Mouse (Mus musculus) hindbrain, embryonic 10.5 days (tissue): Measurements from ENCODE around the gene Ctf1. TPM values are rescaled to one million over a fixed set of nuclear protein-coding genes. Genes with fewer than 3 reads are reported as not detected.
"Not testable (repeated sequence)": the region's sequence is repeated elsewhere in the genome, so short reads cannot be mapped to it uniquely, and the experiment has no call there.

ENCODE experiments used
- DNase-seq: peaks from one replicate; pipeline ENCODE4 v3.0.0-alpha.2; 2017; ENCODE audit warnings: low spot score
- H3K27ac ChIP-seq: fragments of 300-500 bp; sonication (generic); 2 replicates; pipeline ENCODE4 v1.5.1; 2016; ENCODE audit warnings: mild to moderate bottlenecking, moderate library complexity
- H3K27me3 ChIP-seq: fragments of 300-500 bp; sonication (generic); 2 replicates; pipeline ENCODE4 v1.6.1; 2016; ENCODE audit warnings: mild to moderate bottlenecking; ENCODE audit not compliant: poor library complexity, insufficient read depth, severe bottlenecking
- H3K36me3 ChIP-seq: fragments of 300-500 bp; sonication (generic); 2 replicates; pipeline ENCODE4 v1.6.1; 2016; ENCODE audit warnings: mild to moderate bottlenecking, moderate library complexity
- H3K4me1 ChIP-seq: fragments of 300-500 bp; sonication (generic); replicated peaks from 2 replicates; pipeline ENCODE4 v1.6.1; 2016; ENCODE audit warnings: mild to moderate bottlenecking
- H3K4me3 ChIP-seq: fragments of 300-500 bp; sonication (generic); 2 replicates; pipeline ENCODE4 v1.5.1; 2016; ENCODE audit warnings: mild to moderate bottlenecking, moderate library complexity
- H3K9me3 ChIP-seq: fragments of 300-500 bp; sonication (generic); 2 replicates; pipeline ENCODE4 v1.6.1; 2016; ENCODE audit warnings: mild to moderate bottlenecking, moderate library complexity
- WGBS: fragments of 180-500 bp; shearing (Covaris S2); methylation state at CpG from one replicate; pipeline ENCODE4 v1.1.7; 2016; 5-methylcytosine and 5-hydroxymethylcytosine counted together
- polyA plus RNA-seq: library from polyadenylated mRNA; unstranded; fragments of >200 nt; fragmentation: Nextera tagmentation; extraction: Ambion mirVana; gene quantifications from 2 replicates; pipeline ENCODE4 v1.2.1, GENCODE M21; 2016

Ctf1 gene
- polyA plus RNA-seq, 1 experiment from 2014 or later: 5.1 TPM

DNA sequence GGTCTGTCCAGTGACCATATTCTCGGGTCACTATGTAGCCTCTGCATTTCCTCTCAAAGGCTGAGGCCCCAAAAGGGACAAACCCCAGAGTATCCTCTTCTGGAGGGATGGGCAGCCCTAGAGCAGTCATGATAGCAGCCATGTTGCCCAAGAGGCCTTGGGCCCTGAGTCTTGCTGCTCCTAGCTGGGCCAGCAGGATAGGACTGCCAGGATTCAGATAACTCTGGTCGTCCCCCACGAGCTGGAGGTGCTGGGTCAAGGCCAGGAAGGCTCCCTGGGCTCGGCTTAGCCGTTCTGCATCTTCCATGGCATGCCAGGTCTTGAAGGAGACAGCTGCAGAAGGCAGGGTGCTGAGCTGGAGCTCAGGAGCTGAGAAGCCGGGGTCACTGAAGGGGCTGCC is 6.7 kb downstream of the Ctf1 start:
- H3K4me3 ChIP-seq: no peak overlapping the region
- peaks cover 8% of the 10 kb centered on the region for H3K27me3 ChIP-seq
- no peak overlapping the region for H3K27ac ChIP-seq
- no peaks in the 10 kb centered on the region for H3K36me3 ChIP-seq
- WGBS: 88% methylated on average over 6 of the region's 6 CpGs
- DNase-seq: no peak
- peaks cover 26% of the 10 kb centered on the region for H3K4me1 ChIP-seq
- no peaks in the 10 kb centered on the region for H3K9me3 ChIP-seq

DNA sequence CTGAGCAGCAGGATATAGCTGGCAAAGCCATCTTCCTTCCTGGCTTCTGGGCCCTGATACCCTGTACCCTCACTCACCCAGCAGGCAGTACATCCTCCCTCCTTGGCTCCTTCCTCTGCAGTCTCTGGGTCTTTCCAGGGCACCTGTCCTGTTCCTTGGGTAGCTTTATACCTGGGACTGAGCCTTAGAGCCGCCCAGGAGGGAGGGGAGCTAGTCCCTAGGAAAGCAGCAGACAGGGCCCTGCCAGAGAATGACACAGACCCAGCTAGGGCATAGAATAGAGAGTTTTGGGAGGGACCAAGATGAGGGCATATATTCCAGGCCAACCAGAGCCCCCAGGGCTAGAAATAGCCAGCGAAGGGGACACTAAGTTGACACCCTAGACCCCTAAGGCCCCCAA is 13.0 kb downstream of the Ctf1 start:
- H3K27ac ChIP-seq: no peak overlapping the region
- DNase-seq: no peak
- no peak overlapping the region for H3K4me3 ChIP-seq
- 32% methylated on average over 2 of the region's 2 CpGs for WGBS
- no peaks in the 10 kb centered on the region for H3K9me3 ChIP-seq
- H3K36me3 ChIP-seq: no peaks in the 10 kb centered on the region
- peaks cover 4% of the 10 kb centered on the region; the same call in 1 of the 2 replicates for H3K4me1 ChIP-seq
- H3K27me3 ChIP-seq: no peaks in the 10 kb centered on the region

DNA sequence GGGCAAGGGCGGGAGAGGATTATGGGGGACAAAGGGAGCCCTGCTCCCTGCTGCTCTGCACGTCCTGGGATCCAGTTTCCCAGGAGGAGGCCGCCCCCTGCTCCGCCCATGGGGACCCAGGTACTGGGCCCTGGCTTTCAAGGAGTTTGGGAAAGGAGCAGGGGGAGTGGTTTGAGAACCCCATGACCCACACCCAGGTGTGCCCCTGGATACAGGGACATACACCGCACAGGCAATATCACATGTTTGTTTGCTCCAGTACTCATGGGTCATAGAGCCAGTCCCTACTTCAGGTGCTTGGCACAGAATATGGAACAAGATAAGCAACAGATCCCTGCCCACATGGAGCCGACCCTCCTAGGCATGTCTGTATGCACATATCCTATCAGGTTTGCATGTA is 13.4 kb downstream of the Ctf1 start:
- no peak overlapping the region for H3K27ac ChIP-seq
- peaks cover 4% of the 10 kb centered on the region; the same call in 1 of the 2 replicates for H3K4me1 ChIP-seq
- no peak for DNase-seq
- H3K9me3 ChIP-seq: no peaks in the 10 kb centered on the region
- no peaks in the 10 kb centered on the region for H3K36me3 ChIP-seq
- no peaks in the 10 kb centered on the region for H3K27me3 ChIP-seq
- WGBS: 55% methylated on average over 6 of the region's 6 CpGs
- H3K4me3 ChIP-seq: no peak overlapping the region

DNA sequence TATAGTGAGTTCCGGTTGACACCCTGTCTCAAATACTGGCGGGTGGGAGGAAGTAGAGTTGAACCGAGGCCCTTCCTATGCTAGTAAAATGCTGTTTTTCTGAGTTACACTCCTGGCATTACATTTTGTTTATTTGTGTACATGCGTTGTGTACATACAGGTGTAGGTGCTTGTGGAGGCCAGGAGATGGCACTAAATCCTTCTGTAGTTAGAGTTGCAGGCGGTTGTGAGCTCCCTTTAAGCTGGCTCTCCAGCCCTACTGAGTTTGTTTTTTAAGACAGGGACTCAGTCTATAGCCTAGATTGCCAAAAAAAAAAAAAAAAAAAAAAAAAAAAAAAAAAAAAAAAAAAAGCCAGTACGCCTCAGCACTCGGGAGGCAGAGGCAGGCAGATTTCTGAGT is 15.4 kb downstream of the Ctf1 start:
- Histone ChIP-seq H3K4me1 (peaks cover 4% of the 10 kb centered on the region; the same call in 1 of the 2 replicates), H3K4me3 (no peak overlapping the region), H3K27me3 (no peaks in the 10 kb centered on the region), H3K36me3 (no peaks in the 10 kb centered on the region), H3K9me3 (no peaks in the 10 kb centered on the region), H3K27ac (no peak overlapping the region)
- no peak for DNase-seq
- WGBS: 89% methylated on average over 7 of the region's 7 CpGs

DNA sequence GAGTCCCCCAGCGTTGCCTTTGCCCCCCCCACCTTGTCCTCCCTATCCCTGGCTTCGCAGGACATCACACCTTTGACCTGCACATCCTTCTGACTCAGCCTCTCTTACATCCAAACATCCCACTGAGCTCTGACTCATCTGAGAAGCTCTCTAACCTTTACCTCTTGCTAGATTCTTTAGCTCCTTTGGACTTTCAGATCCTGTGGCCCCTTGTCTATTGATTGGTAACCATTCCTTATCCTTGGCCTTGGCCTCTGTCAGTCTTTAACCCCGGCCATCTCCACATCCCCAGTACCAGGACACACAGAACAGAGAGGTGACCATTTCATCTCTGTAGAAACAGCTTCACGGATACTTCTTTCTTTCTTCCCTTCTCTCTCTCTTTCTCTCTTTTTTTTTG is 17.6 kb downstream of the Ctf1 start:
- Histone ChIP-seq H3K4me3 (no peak overlapping the region), H3K9me3 (no peaks in the 10 kb centered on the region), H3K27ac (no peak overlapping the region), H3K4me1 (peaks cover 4% of the 10 kb centered on the region; the same call in 1 of the 2 replicates), H3K27me3 (no peaks in the 10 kb centered on the region), H3K36me3 (no peaks in the 10 kb centered on the region)
- 77% methylated on average over 4 of the region's 4 CpGs for WGBS
- DNase-seq: no peak

DNA sequence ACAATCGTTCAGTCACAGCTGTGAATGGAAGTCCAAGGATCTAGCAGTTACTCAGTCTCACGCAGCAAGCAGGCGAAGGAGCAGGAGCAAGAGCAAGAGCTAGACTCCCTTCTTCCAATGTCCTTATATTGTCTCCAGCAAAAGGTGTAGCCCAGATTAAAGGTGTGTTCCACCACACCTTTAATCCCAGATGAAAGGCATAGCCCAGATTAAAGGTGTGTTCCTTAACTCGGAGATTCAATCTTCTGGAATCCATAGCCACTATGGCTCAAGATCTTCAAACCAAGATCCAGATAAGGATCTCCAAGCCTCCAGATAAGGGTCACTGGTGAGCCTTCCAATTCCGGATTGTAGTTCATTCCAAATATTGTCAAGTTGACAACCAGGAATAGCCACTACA is 19.5 kb downstream of the Ctf1 start, which contains the start of gene Ctf2:
Ctf2 (minus strand) TSS at position 101 of the 400 bp plus-strand sequence.
- H3K27ac ChIP-seq, DNase-seq, H3K27me3 ChIP-seq, H3K36me3 ChIP-seq, H3K4me1 ChIP-seq, H3K9me3 ChIP-seq, H3K4me3 ChIP-seq: not testable (repeated sequence)
- no CpG with 5 or more reads among the region's 5 CpGs for WGBS

DNA sequence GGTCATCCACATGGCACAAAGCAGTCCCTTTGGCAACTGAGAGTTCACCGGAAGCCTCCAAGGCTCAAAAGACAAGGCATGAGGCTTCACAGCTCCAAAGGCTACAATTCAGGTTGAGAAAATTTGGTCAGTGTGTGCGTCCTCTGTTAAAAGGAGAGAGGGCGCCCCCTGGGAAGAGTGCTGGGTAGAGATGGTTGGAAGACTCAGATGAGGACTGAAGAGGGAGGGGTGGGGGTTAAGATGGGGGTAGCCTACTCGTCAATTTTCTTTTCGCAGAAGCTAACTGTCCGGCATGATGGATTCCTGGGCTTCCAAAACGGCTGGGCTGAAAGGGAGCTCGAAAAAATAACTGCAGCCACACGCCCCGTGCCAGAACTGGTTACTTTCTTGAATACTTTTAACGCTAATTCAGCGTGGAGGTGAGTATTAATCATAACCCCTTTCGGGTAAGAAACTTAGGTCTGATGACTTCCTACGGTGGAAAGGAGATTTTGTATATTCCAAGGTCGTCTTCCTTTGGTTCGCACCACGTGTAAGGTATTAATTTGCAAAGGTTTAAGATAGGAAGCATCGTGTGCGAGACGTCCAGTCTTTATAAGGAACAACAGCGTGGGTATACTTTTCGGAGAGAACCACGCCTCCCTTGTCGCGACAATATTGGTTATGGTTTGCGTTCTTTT is 32.0 kb downstream of the Ctf1 start, which contains the start of gene Fbxl19:
Fbxl19 (plus strand) TSS at position 178 of the 680 bp plus-strand sequence.
- WGBS: 2% methylated on average over 26 of the region's 26 CpGs
- peaks cover 21% of the 10 kb centered on the region for H3K36me3 ChIP-seq
- peak; percentile 76 for DNase-seq
- peaks cover 34% of the 10 kb centered on the region for H3K4me1 ChIP-seq
- no peaks in the 10 kb centered on the region for H3K27me3 ChIP-seq
- peak within 1 kb of the TSS; percentile 98 for H3K27ac ChIP-seq
- H3K9me3 ChIP-seq: no peaks in the 10 kb centered on the region
- H3K4me3 ChIP-seq: peak within 1 kb of the TSS; percentile 94

DNA sequence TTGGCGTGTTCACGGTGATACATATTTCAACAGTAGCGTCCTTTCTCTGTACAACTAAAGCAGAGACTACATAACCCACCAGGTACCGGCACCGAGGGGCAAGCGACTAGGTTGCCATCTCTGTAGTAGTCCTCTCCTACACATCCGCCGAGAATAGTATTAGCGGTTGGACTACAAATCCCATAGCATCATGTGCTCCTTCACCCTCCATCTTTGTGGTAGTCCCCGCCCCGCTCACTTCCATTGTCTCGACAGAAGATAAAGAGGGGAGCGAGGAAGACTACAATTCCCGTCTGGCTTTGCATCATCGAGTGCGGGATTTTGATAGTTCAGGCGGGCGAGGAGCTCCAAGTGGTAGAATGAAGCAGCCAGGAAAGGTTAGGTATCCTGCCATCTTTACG is 32.7 kb downstream of the Ctf1 start:
- DNase-seq: peak; percentile 94
- Histone ChIP-seq H3K4me3 (peak overlapping the region; percentile 94), H3K36me3 (peaks cover 28% of the 10 kb centered on the region), H3K9me3 (no peaks in the 10 kb centered on the region), H3K27me3 (no peaks in the 10 kb centered on the region), H3K4me1 (peaks cover 37% of the 10 kb centered on the region), H3K27ac (peak overlapping the region; percentile 98)
- under 1% methylated on average over 19 of the region's 19 CpGs for WGBS

DNA sequence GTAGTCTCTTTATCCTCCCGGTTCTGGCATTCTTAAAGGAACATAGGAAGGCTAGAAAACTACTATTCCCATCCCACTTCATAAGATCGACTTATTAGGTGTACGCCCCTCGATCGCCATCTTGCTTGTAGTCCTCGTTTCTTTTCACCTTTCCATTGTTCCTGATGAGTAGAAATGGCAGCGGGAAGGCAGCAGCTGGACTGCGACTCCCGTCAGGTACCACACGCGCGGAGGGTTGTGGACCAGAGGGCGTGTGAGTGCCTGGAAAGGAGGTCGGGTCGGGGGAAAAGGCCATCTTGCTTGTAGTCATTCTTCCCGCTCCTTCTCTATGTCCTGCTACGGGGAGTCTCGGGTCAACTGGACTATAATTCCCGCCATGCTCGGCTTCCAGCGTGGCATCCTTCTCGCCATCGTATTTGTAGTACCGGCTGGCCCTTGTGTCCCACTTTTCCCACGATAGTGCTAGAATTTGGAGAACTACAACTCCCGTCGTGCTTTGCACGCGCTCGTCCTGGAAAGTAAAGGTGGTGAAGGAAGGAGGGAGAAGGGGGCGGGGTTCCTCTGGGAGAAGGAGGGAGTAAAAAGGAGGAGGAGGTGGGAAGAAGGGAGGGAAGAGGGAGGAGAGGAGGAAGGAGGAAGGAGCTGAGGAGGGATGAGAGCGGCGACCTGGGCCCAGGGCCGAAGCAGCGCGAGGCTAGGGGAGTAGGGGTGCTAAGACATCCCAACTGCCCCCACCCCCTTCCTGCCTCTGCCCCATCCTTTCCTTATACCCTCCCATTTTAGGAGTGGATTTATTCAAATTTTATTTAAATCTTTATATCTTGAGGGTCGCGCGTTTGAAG is 33.3 kb downstream of the Ctf1 start:
- peaks cover 38% of the 10 kb centered on the region for H3K4me1 ChIP-seq
- no peaks in the 10 kb centered on the region for H3K9me3 ChIP-seq
- peak; percentile 95 for DNase-seq
- under 1% methylated on average over 39 of the region's 39 CpGs for WGBS
- peak overlapping the region; percentile 98 for H3K27ac ChIP-seq
- H3K27me3 ChIP-seq: no peaks in the 10 kb centered on the region
- peaks cover 34% of the 10 kb centered on the region for H3K36me3 ChIP-seq
- peak overlapping the region; percentile 94 for H3K4me3 ChIP-seq

DNA sequence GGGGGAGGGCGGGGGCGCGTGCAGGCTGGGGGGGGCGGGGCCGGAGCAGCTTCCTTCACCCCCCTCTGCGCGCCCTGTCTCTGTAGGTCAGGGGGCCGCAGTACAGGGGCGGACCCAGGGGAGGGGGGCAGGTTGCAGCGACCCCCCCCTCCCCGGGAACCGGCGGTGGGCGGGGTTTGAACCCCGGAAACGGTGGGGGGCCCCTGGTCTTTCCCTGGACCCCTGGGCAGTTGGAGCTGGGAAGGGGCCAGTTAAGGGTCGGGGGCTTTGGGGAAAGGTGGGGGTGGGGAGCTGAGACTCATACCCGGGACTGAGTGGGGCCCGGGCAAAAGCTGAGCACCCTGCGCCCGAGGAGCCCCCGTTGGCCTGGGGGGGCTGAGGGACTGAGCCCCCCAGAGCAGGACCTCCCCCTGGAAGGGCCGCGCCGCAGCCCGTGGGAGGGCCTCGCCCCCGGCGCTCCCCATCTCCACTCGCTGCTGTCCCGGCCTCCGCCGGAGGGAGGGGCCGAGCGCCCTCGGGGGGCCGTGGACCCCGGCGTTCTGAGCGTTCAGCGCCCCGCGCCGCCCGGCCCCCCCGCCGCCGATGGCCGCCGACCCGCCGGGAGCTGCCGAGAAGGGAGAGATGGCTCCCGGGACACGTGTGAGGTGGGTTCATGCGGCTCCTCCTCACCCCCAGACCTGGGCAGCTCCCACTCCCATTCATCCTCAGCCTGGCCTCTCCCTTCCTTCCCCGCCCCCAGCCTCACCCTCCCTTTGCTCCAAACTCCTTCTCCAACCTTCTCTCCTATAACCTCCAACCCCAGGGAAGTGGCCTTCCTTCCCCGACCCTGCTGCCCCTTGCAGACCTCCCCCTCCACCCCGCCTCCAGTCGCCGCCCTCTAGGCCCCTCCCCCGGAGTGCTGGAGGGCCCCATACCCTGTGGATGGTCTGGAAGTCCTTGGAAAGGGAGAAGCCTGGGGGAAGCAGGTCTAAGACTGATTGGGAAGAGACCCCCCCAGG is 34.3 kb downstream of the Ctf1 start:
- H3K36me3 ChIP-seq: peaks cover 43% of the 10 kb centered on the region
- no peaks in the 10 kb centered on the region for H3K27me3 ChIP-seq
- peaks cover 38% of the 10 kb centered on the region for H3K4me1 ChIP-seq
- 1% methylated on average over 60 of the region's 62 CpGs for WGBS
- peak; percentile 74 for DNase-seq
- no peaks in the 10 kb centered on the region for H3K9me3 ChIP-seq
- H3K4me3 ChIP-seq: peak overlapping the region; percentile 94
- H3K27ac ChIP-seq: peak overlapping the region; percentile 98

DNA sequence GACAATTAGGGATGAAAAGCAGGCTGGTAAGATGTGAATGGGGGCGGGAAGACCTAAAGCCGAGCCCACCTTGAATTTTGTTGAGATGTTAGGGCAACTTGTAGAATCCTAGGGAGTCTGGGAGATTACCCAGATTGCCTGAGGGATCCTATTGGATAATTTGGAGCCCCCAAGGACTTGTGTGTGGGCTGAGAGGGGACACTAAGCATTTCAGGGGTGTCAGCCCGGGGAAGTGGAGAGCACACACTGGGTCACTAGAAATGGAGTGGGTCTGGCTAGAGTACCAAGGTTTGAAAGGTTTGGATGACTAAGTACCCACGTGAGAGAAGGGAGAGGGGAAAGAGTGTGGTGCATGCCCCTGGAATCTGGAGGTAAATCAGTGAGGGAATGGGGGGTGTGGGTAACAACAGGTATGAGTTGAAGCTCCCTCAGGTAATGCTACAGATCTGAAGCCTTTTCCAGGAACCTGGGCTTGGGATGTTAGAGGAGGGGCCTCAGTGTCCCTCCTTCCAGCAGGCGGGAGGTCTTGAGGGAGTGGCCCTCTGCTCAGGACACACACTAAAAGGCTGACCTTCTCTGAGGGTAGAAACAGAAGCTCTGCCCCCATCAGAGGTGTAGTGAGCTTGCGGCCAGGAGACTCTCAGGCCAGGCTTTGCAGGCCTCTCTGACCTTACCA is 35.2 kb downstream of the Ctf1 start:
- H3K4me1 ChIP-seq: peaks cover 38% of the 10 kb centered on the region
- H3K36me3 ChIP-seq: peaks cover 52% of the 10 kb centered on the region
- H3K27me3 ChIP-seq: no peaks in the 10 kb centered on the region
- H3K9me3 ChIP-seq: no peaks in the 10 kb centered on the region
- no peak for DNase-seq
- peak overlapping the region; percentile 94 for H3K4me3 ChIP-seq
- peak overlapping the region; percentile 98 for H3K27ac ChIP-seq
- whole genome bisulfite sequencing: 41% methylated on average over 6 of the region's 6 CpGs

DNA sequence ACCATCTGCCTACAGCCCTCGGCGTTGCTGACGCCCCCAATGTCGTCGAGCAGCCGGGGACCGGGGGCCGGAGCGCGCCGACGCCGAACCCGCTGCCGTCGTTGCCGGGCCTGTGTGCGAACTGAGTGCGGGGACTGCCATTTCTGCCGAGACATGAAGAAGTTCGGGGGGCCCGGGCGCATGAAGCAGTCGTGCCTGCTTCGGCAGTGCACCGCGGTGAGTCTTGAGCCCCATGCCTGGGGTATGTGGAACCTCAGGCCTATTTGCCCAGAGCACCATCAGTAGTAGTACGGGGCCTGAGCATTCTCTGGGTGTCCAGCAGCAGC is 35.7 kb downstream of the Ctf1 start:
- 95% methylated on average over 28 of the region's 28 CpGs for WGBS
- Histone ChIP-seq H3K27me3 (no peaks in the 10 kb centered on the region), H3K27ac (peak overlapping the region; percentile 30; the same call in 1 of the 2 replicates), H3K4me1 (peaks cover 42% of the 10 kb centered on the region), H3K9me3 (no peaks in the 10 kb centered on the region), H3K4me3 (peak overlapping the region; percentile 94), H3K36me3 (peaks cover 58% of the 10 kb centered on the region)
- no peak for DNase-seq
